Comparison of ENCODE assay signal across 8 mouse cellular contexts in the genomic region with DNA sequence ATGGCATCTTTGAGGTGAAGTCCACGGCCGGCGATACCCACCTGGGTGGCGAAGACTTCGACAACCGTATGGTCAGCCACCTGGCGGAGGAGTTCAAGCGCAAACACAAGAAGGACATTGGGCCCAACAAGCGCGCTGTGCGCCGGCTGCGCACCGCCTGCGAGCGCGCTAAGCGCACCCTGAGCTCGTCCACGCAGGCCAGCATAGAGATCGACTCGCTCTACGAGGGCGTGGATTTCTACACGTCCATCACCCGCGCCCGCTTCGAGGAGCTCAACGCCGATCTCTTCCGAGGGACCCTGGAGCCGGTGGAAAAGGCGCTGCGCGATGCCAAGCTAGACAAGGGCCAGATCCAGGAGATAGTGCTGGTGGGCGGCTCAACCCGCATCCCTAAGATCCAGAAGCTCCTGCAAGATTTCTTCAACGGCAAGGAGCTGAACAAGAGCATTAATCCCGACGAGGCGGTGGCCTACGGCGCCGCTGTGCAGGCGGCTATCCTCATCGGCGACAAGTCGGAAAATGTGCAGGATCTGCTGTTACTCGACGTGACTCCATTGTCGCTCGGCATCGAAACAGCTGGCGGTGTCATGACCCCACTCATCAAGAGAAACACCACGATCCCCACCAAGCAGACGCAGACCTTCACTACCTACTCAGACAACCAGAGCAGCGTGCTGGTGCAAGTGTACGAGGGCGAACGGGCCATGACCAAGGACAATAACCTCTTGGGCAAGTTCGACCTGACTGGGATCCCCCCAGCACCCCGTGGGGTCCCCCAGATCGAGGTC. TPM values are rescaled to one million over a fixed set of nuclear protein-coding genes. Genes with fewer than 3 reads are reported as not detected.
DNase-seq lines count a peak whose midpoint lies in the region; ATAC-seq and TF ChIP-seq lines count a peak whose summit lies in the region.

No protein-coding gene starts in this region.

- peak overlapping the region; percentile 91 for H3K4me2 ChIP-seq in embryonic facial prominence, embryonic 15.5 days (replicated peaks)
- peak overlapping the region; percentile 68 for H3K4me2 ChIP-seq in hindbrain, embryonic 11.5 days (replicated peaks; ENCODE audit: low read depth, low read length)

- H3K4me3 ChIP-seq in embryonic facial prominence, embryonic 15.5 days (replicated peaks) = peak overlapping the region; percentile 77
- H3K4me3 ChIP-seq in hindbrain, embryonic 11.5 days (ENCODE audit: low read depth, low read length) = peak overlapping the region; percentile 53
- H3K4me3 ChIP-seq in left cerebral cortex, adult 2 months = peak overlapping the region; percentile 78
- peak overlapping the region; percentile 69 for H3K4me3 ChIP-seq in midbrain, embryonic 10.5 days
- H3K4me3 ChIP-seq in small intestine, adult 2 months (ENCODE audit: low read depth, low read length) = peak overlapping the region; percentile 90

- H3K9me3 ChIP-seq in embryonic facial prominence, embryonic 15.5 days (replicated peaks) = no peaks in the 10 kb centered on the region
- H3K9me3 ChIP-seq in hindbrain, embryonic 11.5 days (ENCODE audit: control insufficient read depth, low read length) = no peaks in the 10 kb centered on the region
- H3K9me3 ChIP-seq in midbrain, embryonic 10.5 days (replicated peaks) = no peaks in the 10 kb centered on the region

- intact Hi-C loops in left cerebral cortex, adult 2 months (cut with DNase I) = loop anchor here (2.0 to 10.0 kb wide), 2 partner anchors 65 to 189 kb away; no protein-coding TSS in a partner anchor

- TF ChIP-seq POLR2A in small intestine, adult 2 months (IDR thresholded peaks at IDR 0.05; ENCODE audit: low read depth, low read length) = no peak

- peaks cover 31% of the 10 kb centered on the region for H3K27me3 ChIP-seq in embryonic facial prominence, embryonic 15.5 days
- H3K27me3 ChIP-seq in hindbrain, embryonic 11.5 days (ENCODE audit: control insufficient read depth, insufficient read depth, low read length) = peaks cover 29% of the 10 kb centered on the region
- H3K27me3 ChIP-seq in midbrain, embryonic 10.5 days (ENCODE audit: low read depth, poor library complexity, severe bottlenecking) = peaks cover 68% of the 10 kb centered on the region
- peaks cover 20% of the 10 kb centered on the region for H3K27me3 ChIP-seq in small intestine, adult 2 months (ENCODE audit: control insufficient read depth, insufficient read depth, low read length)

- no peak overlapping the region for H3K9ac ChIP-seq in embryonic facial prominence, embryonic 15.5 days
- 0 out of 2 replicates have a peak overlapping the region, but pooled peaks have one; percentile 1 for H3K9ac ChIP-seq in hindbrain, embryonic 11.5 days (ENCODE audit: low read depth, low read length)

- 3% methylated on average over 64 of the region's 64 CpGs for WGBS in embryonic facial prominence, embryonic 15.5 days
- 5% methylated on average over 64 of the region's 64 CpGs for WGBS in hindbrain, embryonic 11.5 days
- 3% methylated on average over 64 of the region's 64 CpGs for WGBS in midbrain, embryonic 10.5 days
- WGBS in small intestine, adult 2 months = 5% methylated on average over 64 of the region's 64 CpGs

- H3K27ac ChIP-seq in embryonic facial prominence, embryonic 15.5 days (replicated peaks) = no peak overlapping the region
- no peak overlapping the region for H3K27ac ChIP-seq in hindbrain, embryonic 11.5 days (ENCODE audit: low read depth, low read length)
- H3K27ac ChIP-seq in left cerebral cortex, adult 2 months = no peak overlapping the region
- H3K27ac ChIP-seq in midbrain, embryonic 10.5 days (replicated peaks) = no peak overlapping the region
- no peak overlapping the region for H3K27ac ChIP-seq in small intestine, adult 2 months (ENCODE audit: insufficient read depth, low read depth, low read length)

- no peak; the same call in 1 of the 2 replicates for TF ChIP-seq CTCF in left cerebral cortex, adult 2 months (IDR thresholded peaks at IDR 0.05)
- no peak for TF ChIP-seq CTCF in small intestine, adult 2 months (IDR thresholded peaks at IDR 0.05; ENCODE audit: extremely low read depth, insufficient read length, insufficient replicate concordance, low read depth, low read length)

- no peaks in the 10 kb centered on the region for H3K36me3 ChIP-seq in embryonic facial prominence, embryonic 15.5 days
- no peaks in the 10 kb centered on the region for H3K36me3 ChIP-seq in hindbrain, embryonic 11.5 days (ENCODE audit: control insufficient read depth, insufficient read depth, low read length)
- no peaks in the 10 kb centered on the region for H3K36me3 ChIP-seq in midbrain, embryonic 10.5 days
- no peaks in the 10 kb centered on the region for H3K36me3 ChIP-seq in small intestine, adult 2 months (ENCODE audit: control insufficient read depth, insufficient read depth, low read length)

- peak; percentile 48 for DNase-seq in CD4-positive helper T cell, adult 2 months (ENCODE audit: low read depth, low spot score)
- peak; percentile 60 for DNase-seq in ZHBTc4 (ENCODE audit: low read depth, low spot score)
- DNase-seq in hindbrain, embryonic 11.5 days (ENCODE audit: low spot score) = peak; percentile 65
- peak; percentile 28 to 41 for DNase-seq in left cerebral cortex, adult 2 months (ENCODE audit: extremely low spot score in 1 of 2, low spot score in 2 of 2)
- peak; percentile 58 for DNase-seq in midbrain, embryonic 10.5 days (ENCODE audit: low spot score)

- H3K4me1 ChIP-seq in embryonic facial prominence, embryonic 15.5 days = peaks cover 26% of the 10 kb centered on the region
- peaks cover 7% of the 10 kb centered on the region for H3K4me1 ChIP-seq in hindbrain, embryonic 11.5 days (replicated peaks; ENCODE audit: control insufficient read depth, insufficient read depth, low read length)
- H3K4me1 ChIP-seq in midbrain, embryonic 10.5 days = peaks cover 31% of the 10 kb centered on the region
- peaks cover 16% of the 10 kb centered on the region for H3K4me1 ChIP-seq in small intestine, adult 2 months (ENCODE audit: control insufficient read depth, insufficient read depth, insufficient read length, low read length)

- no peak for ATAC-seq in embryonic facial prominence, embryonic 15.5 days (ENCODE audit: insufficient number of reproducible peaks, low FRiP score, low TSS enrichment, low read depth)
- no peak for ATAC-seq in hindbrain, embryonic 11.5 days (ENCODE audit: low FRiP score)
- ATAC-seq in megakaryocyte progenitor cell, adult 5-6 weeks (replicated peaks; ENCODE audit: poor library complexity) = no peak

RNA-seq across cellular contexts. Expression of a gene that starts 1.4 kb away (rescaled TPM):
- polyA plus RNA-seq in embryonic facial prominence, embryonic 15.5 days (2015; fragmentation: Nextera tagmentation; extraction: Ambion mirVana) = 13.3 and 18.4 TPM in 2 replicates
- 8.1 and 11.2 TPM in 2 replicates for polyA plus RNA-seq in hindbrain, embryonic 11.5 days (2014; fragmentation: Nextera tagmentation; extraction: Ambion mirVana)
- total RNA-seq in left cerebral cortex, adult 2 months (2021) = 10 to 100 TPM; 64.9 to 66.4 TPM
- polyA plus RNA-seq in midbrain, embryonic 10.5 days (2016; fragmentation: Nextera tagmentation; extraction: Ambion mirVana) = 4.9 and 5.9 TPM in 2 replicates
- 3.7 and 8.9 TPM in 2 replicates for polyA plus RNA-seq in small intestine, adult 2 months (2012; rRNA removed)
- total RNA-seq in megakaryocyte progenitor cell, adult 5-6 weeks (2015) = 6.9 and 8.3 TPM in 2 replicates
- 18.2 and 19.9 TPM in 2 replicates for total RNA-seq in megakaryocyte progenitor cell, adult 5-6 weeks (2017)

RNA-seq across cellular contexts. Expression of a gene that starts 12.0 kb away (rescaled TPM):
- polyA plus RNA-seq in embryonic facial prominence, embryonic 15.5 days (2015; fragmentation: Nextera tagmentation; extraction: Ambion mirVana) = 7.3 and 15.0 TPM in 2 replicates
- polyA plus RNA-seq in hindbrain, embryonic 11.5 days (2014; fragmentation: Nextera tagmentation; extraction: Ambion mirVana) = 1.9 and 2.3 TPM in 2 replicates
- 1 to 10 TPM; 1.1 to 1.4 TPM for total RNA-seq in left cerebral cortex, adult 2 months (2021)
- polyA plus RNA-seq in midbrain, embryonic 10.5 days (2016; fragmentation: Nextera tagmentation; extraction: Ambion mirVana) = 0.33 and 0.71 TPM in 2 replicates
- polyA plus RNA-seq in small intestine, adult 2 months (2012; rRNA removed) = not detected in 2 replicates
- total RNA-seq in megakaryocyte progenitor cell, adult 5-6 weeks (2015) = 0.39 and 0.72 TPM in 2 replicates
- 0.24 TPM in 1 of 2 replicates, not detected in the other for total RNA-seq in megakaryocyte progenitor cell, adult 5-6 weeks (2017)

RNA-seq across cellular contexts. Expression of a gene that starts 35.3 kb away (rescaled TPM):
- polyA plus RNA-seq in embryonic facial prominence, embryonic 15.5 days (2015; fragmentation: Nextera tagmentation; extraction: Ambion mirVana) = 9.4 and 9.8 TPM in 2 replicates
- polyA plus RNA-seq in hindbrain, embryonic 11.5 days (2014; fragmentation: Nextera tagmentation; extraction: Ambion mirVana) = 8.2 and 8.3 TPM in 2 replicates
- 1 to 10 TPM; 6.8 to 7.1 TPM for total RNA-seq in left cerebral cortex, adult 2 months (2021)
- polyA plus RNA-seq in midbrain, embryonic 10.5 days (2016; fragmentation: Nextera tagmentation; extraction: Ambion mirVana) = 7.2 and 7.9 TPM in 2 replicates
- 0.55 and 0.89 TPM in 2 replicates for polyA plus RNA-seq in small intestine, adult 2 months (2012; rRNA removed)
- total RNA-seq in megakaryocyte progenitor cell, adult 5-6 weeks (2015) = 14.8 and 17.7 TPM in 2 replicates
- 12.7 and 18.0 TPM in 2 replicates for total RNA-seq in megakaryocyte progenitor cell, adult 5-6 weeks (2017)

RNA-seq across cellular contexts. Expression of a gene that starts 36.0 kb away (rescaled TPM):
- 16.1 and 19.4 TPM in 2 replicates for polyA plus RNA-seq in embryonic facial prominence, embryonic 15.5 days (2015; fragmentation: Nextera tagmentation; extraction: Ambion mirVana)
- polyA plus RNA-seq in hindbrain, embryonic 11.5 days (2014; fragmentation: Nextera tagmentation; extraction: Ambion mirVana) = 19.2 and 19.7 TPM in 2 replicates
- 10 to 100 TPM; 17.6 to 19.9 TPM for total RNA-seq in left cerebral cortex, adult 2 months (2021)
- polyA plus RNA-seq in midbrain, embryonic 10.5 days (2016; fragmentation: Nextera tagmentation; extraction: Ambion mirVana) = 18.2 and 19.0 TPM in 2 replicates
- polyA plus RNA-seq in small intestine, adult 2 months (2012; rRNA removed) = 1.4 and 2.2 TPM in 2 replicates
- 31.1 and 39.7 TPM in 2 replicates for total RNA-seq in megakaryocyte progenitor cell, adult 5-6 weeks (2015)
- 15.2 and 17.0 TPM in 2 replicates for total RNA-seq in megakaryocyte progenitor cell, adult 5-6 weeks (2017)
